Mouse (Mus musculus) cerebellum, adult 9-11 months (tissue): ENCODE data around the gene Coil.

Experiments used
- DNase-seq: peaks from one replicate; pipeline ENCODE4 v3.0.0; 2022

Gene Coil

DNA sequence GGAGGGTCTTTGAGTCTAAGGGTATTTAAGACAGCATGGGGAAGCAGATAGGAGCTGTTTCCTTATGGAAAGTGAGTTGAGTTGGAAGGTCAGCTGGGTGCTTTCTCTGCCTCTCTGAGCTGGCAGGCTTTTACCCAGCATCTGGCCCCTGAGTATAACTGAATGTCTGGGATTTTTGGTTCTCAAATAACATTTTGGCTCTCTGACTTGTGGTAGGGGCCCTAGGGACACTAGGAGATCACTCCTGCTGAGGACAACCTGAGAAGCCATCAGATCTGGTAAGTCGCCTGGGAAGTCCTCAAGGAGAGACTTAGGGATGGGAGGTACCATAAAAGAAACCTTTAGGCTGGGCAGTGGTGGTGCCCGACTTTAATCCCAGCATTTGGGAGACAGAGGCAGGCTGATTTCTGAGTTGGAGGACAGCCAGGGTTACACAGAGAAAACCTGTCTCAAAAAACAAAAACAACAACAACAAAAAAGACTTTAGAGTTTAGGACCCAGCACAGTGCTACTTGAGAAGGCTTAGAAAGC, at the start of gene Coil:
Gene Coil (plus strand): TSS at position 51 of the 531 bp plus-strand sequence.
- DNase-seq = no peak

DNA sequence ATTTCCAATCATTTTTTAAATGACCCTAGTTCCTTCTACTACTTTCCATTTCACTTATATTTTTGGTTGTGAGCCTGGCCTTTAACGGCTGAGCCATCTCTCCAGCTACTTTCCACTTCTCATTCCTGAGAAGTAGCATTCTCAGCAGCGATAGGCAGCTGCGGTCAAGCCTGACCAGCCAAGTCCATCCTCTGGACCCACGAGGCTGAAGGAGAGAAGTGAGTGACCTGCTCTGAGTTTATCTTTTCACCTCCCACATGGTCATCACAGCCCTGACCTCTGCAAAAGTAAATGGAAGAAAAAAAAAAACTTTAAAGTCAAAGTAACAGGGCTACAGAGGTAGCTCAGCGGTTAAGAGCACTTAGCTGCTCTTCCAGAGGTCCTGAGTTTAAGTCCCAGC, 43.5 kb upstream of the Coil start:
- DNase-seq = no peak

DNA sequence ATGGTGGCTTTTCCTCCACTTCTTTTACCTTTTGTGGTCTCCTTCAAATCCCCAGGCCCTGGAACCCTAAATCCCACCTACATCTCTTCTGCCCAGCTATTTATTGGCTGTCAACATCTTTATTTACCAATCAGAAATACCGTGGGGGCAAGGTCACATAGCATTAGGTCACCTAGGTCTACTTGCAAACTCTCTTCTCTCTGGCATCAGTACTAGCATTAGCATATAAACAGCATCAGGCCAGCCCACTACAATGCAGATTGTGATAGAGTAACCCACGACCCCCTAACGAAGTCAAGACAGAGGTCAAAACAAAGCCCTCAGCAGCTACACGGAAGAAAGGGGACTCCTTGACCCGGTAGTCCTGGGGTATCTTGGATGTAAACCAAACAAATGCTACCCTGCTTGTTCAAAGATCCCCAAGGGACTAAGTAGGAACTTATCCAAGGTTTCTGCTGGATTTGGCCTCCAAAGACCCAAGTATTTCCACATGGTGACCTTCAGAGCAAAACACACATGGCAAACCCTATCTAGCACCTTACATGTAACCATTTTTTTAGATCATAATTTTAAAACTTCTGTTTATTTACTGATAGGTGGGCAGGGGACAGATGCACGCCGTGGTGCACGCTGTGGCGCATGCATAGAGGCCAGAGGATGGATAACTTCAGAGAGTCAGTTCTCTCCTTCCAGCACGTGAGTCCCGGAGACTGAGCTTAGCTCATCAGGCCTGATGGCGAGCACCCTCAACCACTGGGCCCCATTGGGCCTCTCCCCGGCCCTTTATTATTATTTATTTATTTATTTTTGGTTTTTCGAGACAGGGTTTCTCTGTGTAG, 38.1 kb upstream of the Coil start:
- no peak for DNase-seq

DNA sequence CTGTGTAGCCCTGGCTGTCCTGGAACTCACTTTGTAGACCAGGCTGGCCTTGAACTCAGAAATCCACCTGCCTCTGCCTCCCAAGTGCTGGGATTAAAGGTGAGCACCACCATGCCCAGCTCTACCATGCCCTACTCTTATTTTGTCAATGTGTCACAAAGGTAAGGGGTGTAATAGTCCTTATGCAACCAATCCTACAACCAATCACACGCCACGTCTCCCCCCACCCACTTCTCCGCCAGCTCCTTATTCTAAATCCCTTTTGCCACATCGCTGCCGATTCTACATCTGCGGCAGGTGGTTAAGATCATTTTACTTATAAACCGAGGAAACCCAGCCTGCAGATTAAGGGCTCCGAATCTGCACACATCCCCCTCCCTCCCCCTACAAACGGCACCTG, 37.0 kb upstream of the Coil start:
- no peak for DNase-seq

DNA sequence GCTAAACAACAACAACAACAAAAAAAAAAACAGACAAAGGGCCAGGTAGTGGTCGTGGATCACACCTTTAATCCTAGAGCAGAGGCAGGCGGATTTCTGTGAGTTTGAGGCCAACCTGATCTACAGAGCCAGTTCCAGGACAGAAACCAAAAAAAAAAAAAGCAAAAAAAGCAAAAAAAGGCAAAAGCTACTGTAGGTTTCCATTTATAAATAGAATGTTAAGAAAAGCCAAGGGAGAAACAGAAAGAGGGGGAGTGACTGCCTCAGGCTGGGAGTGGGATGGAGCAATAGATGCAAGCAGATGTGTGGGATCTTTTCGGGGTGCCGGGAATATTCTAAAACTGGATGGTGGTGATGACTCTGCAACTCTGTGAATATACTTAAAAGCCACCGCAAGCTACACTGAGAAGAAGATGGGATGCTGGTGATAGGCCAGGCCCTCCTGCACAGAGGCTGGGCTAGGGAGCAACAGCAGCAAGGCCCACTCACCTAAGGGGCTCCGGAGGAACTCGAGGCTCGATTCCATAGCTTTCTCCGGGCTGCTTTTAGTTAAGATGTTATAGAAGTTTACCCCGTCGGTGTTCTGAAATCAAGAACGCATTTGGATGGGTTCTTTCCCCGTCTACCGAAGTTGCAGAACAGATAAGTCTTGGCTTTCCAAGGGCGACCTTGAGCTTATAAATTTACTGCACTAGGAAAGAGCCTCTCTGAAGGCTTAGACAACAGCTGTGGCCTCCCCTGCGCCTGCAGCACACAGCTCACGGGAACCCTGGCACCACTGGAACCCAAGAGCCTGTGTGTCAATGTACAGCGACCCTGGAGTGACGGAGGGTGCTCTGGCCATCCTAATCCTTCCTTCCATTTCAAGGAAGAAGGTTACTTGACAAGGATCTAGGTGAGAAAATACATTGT, 35.7 kb upstream of the Coil start:
- no peak for DNase-seq

DNA sequence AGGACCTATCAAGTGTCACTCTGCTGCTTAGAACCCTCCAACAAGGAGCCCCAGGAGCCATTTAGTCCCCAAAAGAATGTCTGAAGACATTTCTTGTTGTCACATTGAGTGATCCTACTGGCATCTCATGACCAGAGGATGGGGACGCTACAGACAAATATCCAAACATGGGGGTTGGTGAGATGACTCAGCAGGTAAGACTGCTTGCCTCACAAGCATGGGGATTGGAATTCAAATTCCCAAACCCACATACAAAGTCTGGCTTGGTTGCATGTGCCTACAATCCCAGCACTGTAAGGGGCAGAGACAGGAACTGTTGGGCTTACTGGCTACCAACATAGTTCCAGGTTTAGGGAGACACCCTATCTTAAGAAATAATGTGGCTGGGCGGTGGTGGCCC, 32.2 kb upstream of the Coil start:
- no peak for DNase-seq

DNA sequence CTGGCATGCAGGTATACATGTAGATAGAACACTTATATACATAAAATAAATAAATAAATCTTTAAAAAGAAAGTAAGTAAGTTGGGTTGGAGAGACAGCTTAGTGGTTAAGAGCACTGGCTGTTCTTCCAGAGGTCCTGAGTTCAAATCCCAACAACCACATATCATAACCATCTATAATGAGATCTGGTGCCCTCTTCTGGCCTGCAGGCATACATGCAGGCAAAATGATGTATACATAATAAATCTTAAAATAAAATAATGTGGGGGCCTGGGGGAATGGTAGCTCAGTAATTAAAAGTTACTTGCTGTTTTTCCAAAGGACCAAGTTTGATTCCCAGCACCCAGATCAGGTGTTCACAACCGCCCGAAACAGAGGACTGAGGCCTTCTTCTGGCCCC, 31.3 kb upstream of the Coil start:
- no peak for DNase-seq

DNA sequence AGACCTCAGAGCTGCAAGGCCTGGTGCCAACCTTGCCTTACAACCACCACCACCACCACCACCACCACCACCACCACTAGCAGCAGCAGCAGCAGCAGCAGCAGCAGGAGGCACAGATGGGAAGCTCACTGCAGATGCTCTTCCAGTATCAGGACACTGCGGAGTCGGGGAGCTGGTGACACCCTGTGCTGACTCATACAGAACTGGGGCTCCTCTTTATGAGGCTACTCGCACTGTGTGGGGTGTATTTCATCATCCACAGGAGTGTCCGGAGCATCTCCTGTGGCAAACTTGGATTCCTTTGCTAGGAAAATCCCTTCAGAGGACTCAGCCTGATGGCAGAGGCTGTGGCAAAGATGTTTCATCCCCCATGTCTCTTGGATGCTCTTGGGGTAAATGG, 30.4 kb upstream of the Coil start:
- no peak for DNase-seq

DNA sequence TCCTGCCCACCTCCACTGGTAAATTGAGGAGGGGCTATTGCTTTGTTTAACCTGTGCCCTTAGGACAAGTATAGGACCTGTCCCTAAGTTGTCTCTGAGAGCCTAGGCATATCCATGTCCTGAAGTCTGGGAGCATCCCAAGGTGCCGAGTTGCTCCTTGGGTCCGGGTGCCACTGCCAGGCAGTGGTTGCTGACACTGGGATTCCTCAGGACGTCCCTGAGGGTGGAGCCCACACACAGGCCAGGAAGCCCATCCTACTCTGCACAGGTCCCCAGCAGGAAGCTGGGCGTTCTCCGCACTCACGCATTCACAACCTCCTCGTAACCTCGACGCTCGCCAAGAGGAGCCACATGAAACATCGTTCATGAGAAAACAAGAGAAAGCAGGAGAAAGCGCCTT, 28.6 kb upstream of the Coil start:
- no peak for DNase-seq

DNA sequence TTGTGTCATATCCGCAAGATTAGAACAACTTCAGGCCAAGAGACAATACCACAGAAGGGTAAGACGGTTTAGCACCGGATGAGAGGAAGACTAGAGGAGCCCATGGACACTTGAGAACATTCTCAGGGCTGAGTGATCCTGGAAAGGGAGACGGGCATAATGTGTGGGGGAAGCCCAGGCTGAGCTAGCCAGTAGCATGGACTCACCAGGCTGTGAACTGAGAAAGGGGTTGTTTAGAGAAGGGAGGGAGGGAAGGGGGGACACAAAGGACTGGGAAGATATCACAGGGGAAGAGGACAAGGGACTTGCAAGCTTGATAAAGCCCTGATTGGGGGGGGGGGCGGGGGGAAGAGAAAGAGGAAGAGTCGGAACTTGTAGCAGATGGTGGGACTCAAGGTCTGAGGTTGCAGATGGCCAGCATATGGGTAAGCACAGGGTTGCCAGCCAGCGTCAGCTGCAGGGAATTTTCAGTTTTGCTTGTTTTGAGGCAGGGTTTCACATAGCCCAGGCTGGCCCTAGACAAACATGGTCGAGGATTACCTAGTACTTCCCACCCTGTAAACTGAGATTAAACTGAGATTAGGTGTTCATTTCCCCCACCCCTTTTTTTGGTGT, 24.0 kb upstream of the Coil start:
- peak; percentile 71 for DNase-seq

DNA sequence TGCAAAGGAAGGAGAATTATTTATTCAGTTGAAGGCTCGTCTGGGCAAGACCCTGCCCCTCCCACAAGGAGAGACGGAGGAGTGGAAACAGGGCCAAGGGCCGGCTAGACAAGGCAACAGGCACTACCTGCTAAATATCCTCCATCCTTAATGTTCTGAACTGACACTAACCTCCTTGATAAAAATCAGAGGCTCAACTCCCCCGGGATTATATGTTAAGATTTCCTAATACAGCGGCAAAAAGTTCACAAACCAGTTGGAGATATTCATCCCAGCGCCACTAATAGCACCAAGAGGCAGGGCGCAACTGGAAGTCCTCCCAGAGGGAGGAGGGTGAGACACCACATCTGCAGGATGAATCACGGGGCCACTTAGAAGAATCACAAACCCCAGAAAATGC, 21.2 kb upstream of the Coil start:
- no peak for DNase-seq

DNA sequence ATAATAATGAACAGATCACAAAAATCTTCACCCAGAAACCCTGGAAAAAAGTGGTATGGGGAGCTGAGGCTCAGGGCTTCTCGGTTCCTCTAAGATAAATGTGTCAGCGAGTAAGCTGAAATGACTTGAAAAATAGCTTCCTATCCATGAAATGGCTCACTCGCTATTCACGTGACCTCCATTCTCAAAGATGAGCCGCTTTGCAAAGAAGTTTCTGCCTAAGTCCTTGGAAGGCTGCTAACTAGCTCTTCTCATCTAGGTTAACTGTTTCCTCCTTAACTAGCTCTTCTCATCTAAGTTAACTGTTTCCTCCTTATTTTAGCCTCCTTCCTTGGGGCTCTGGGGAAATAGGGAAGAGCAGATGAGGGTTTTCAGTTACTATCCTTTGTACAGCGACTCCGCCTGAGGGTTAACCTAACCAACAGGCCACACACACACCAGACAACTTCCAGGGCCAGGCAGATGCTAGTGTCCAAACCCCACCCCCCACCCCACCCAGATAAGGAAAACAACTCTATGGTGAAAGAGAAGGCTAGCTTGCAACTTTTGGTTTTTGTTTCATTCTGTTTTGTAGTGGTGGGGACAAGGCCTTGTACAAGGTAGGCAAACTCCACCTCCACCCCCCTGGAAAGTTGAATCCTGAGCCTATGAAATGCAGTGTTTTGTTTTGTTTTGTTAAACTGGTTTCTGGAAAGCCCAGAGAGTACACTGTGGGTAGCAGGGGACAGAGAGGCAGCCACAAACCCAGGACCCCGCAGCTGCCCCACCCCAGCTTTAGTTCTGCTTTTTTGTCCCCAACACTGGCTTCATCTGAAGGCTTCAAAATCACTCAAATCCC, 20.0 kb upstream of the Coil start:
- no peak for DNase-seq

DNA sequence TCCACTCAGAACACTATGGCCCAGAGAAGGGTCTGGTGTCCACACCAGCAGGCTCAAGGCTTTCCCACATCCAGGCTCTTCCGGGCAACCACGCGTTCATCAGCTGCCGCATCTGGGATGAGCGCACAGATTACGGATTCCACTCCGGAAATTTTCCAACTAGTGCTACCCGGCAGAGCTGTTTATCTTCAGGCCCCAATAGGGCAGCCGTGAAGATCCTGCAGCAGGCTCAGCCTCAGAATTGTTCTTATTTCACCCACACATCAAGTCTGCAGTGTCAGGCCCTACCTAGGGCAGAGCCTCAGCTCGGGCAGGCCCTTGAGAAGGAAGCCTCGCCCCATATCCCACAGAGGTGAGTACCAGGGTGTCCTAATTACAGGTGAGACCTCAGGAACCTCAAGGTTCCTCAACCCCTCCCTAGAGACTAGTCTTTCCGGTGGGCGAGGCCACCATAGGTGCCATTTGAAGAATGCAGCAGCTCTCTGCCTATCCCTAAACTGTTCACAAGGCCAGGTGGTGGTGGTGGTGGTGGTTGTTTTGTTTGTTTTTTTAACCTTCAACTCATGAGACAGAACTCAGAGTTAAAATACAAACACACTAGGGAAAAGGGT, 19.3 kb upstream of the Coil start:
- no peak for DNase-seq

DNA sequence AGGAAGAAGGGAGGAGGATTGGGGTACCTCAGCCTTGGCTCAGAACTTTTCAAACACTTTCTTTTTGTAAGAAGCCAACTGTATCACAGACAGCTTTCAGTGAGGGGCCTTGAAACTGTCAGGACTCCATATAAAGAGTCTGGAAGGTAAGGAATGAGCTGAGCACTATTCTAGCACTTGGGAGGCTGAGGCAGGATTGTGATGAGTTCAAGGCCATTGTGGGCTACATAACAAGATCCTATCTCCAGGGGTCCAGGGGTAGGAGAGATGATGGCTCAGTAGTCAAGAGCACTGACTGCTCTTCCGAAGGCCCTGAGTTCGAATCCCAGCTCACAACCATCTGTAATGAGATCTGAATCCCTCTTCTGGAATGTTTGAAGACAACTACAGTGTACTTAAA, 18.5 kb upstream of the Coil start:
- no peak for DNase-seq

DNA sequence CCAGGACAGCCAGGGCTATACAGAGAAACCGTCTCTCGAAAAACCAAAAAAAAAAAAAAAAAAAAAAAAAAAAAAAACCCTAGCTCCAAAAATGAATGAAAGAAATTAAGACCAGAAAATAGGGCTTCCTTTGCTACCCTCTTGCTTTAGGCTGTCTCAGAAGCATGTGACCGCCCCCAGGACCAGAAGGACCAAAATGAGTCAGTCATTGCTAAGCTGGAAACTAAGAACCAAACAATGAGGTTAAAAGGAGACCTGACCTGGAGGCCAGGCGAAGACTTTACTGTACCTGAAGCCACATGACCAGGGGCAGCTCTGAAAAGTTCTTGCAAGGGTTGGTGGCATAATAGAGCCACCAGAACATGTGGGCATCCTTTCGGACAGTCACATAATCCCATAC, 17.9 kb upstream of the Coil start:
- DNase-seq = no peak

DNA sequence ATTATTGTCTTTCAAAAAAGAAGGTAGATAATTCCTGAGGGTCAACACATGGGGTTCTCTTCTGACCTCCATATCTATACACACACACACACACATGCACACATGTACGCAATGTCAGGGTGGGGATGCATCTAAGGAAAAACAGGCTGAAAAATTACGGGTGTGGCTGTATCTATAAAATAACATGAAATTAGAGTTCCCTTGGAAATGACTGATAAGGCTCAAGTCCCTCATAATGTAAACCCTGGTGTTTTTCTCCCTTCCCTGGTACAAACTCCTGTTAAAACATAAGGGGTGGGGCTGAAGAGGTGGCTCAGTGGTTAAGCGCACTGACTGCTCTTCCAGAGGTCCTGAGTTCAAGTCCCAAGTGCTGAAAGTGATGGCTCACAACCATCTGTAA, 16.5 kb upstream of the Coil start:
- DNase-seq = no peak

DNA sequence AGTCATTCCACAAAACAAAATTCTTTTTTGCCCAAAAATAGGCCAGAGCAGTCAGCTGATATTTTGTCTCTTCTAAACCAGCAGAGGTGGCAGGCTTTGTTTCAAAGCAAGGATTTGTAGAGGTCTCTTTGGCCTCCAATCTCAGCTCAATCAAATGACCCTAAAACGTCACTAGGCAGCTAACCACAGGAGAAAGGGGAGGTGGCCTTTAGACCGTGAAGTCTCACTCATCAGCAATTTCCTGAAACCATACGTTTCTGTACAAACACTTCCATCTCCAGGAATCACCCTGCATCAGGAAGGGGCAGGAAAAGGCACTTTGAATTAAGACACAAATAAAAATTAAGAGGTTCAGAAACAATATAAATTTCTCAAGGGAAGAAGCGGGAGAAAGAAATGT, 15.2 kb upstream of the Coil start:
- peak; percentile 31 for DNase-seq

DNA sequence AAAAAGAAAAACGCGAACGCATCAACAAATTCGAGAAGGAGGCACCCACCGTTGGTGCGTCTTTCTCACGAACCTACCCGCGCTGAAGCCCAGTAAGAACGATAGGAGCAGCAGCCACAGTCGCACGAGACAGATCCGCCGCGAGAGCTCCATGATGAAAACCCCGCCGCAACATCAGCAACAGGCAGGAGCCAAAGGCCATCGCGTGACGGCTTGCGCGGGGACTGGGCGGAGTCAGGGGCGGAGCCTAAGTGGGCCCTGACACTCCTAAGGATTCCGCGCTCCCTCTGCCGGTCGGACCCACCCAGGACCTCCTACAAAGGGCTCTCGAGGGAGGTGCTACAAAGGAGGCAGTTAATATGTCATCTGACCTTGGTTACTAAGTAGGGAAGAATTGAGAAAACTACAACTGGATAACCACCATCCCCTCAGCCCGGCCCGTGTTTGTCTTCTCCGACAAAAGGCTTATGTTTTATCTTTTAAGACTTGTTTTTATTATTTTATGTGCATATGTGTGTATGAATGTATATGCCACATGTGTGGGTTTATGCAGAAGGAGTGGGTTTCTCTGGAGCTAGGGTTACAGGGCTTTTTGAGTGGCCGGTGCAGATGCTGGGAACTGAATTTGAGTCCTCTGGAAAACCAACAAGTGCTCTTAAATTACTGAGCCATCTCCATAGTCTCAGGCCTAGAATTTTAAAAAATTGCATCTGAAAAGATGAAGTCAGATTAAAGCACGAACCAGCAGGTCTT, 14.7 kb upstream of the Coil start, which contains the start of gene Scpep1:
Gene Scpep1 (minus strand): TSS at position 249 of the 753 bp plus-strand sequence.
- DNase-seq = peak; percentile 96

DNA sequence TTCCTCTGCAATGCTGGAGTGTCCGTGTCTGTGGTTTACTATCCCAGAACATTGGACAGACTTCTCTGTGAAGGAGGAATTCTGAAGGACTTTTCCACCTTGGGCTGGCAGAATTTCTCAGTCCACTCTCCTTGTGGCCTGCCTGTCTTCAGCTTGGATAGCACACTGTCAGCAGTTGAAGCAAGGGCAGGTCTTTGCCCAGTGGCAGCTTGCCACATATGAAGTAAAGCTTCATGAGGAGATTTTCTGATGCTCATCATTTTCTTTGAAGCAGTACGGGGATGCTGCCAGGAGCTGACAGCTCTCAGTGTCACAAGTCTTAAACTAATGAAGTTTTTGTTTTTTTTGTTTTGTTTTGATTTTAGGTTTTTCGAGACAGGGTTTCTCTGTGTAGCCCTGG, 11.2 kb upstream of the Coil start:
- no peak for DNase-seq

DNA sequence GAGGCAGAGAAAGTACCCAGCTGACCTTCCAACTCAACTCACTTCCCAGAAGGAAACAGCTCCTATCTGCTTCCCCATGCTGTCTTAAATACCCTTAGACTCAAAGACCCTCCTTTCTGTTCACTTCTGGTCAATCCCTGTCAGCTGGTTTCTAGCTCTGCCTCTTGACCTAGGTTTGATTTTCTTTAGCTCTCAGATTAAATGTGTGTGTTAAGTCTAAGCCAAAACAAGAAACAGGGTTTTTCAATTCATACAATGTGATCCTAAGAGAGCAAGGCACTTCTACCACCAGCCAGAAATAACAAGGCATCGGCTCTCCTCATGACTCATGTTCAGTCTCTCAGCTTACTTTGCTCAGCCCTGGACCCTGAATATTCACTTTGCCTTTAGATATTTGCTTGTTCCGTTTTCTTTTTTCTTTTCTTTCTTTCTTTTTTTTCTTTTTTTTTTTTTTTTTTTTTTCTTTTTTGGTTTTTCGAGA, 3.1 kb upstream of the Coil start, which contains the start of gene Elobl:
Gene Elobl (minus strand): TSS at position 51 of the 481 bp plus-strand sequence.
- no peak for DNase-seq
